Mouse (Mus musculus) cortical plate, adult 2 months (tissue): ENCODE data around the gene Hnrnpk.

Experiments
- CTCF ChIP-seq: fragments of 200-500 bp; IDR thresholded peaks from 2 replicates; pipeline ENCODE4 v1.5.1; 2011; ENCODE audit warnings: mild to moderate bottlenecking, control low read depth, low read length; ENCODE audit not compliant: insufficient read depth; ENCODE audit errors: extremely low read depth
- POLR2A ChIP-seq: fragments of 200-500 bp; IDR thresholded peaks from 2 replicates; pipeline ENCODE4 v1.6.1; 2011; ENCODE audit warnings: mild to moderate bottlenecking, low read length, control low read depth; ENCODE audit not compliant: insufficient read depth; ENCODE audit errors: extremely low read depth

GRCm38 (mm10) chr13:58368835-58369234, 34.3 kb downstream of the Hnrnpk start:
- TF ChIP-seq CTCF, result no peak
- no peak for TF ChIP-seq POLR2A
